Mouse (Mus musculus) G1E (cell line): Measurements from ENCODE around the gene Tbx21. TPM values are rescaled to one million over a fixed set of nuclear protein-coding genes. Genes with fewer than 3 reads are reported as not detected.

Source experiments
- ATAC-seq: 2 replicates; pipeline ENCODE4 v1.8.0; 2016; ENCODE audit warnings: mild to moderate bottlenecking; ENCODE audit not compliant: insufficient number of reproducible peaks, poor library complexity, low FRiP score, severe bottlenecking; ENCODE audit errors: extremely low read depth
- DNase-seq: peaks from one replicate; pipeline ENCODE4 v3.0.0; 2012; ENCODE audit warnings: low spot score
- H3K27me3 ChIP-seq: 2 replicates; pipeline ENCODE4 v1.6.1; 2012; ENCODE audit warnings: mild to moderate bottlenecking, low read length, inconsistent platforms; ENCODE audit not compliant: insufficient read depth
- H3K36me3 ChIP-seq: replicated peaks from 2 replicates; pipeline ENCODE3; 2012; ENCODE audit warnings: mild to moderate bottlenecking, inconsistent platforms
- H3K4me1 ChIP-seq: 2 replicates; pipeline ENCODE4 v1.6.1; 2012; ENCODE audit warnings: low read depth, low read length, inconsistent platforms, mixed read lengths; ENCODE audit not compliant: insufficient read depth
- H3K4me3 ChIP-seq: 2 replicates; pipeline ENCODE4 v1.5.1; 2012; ENCODE audit warnings: low read depth, mild to moderate bottlenecking, inconsistent platforms, low read length, moderate library complexity, mixed read lengths
- H3K9me3 ChIP-seq: replicated peaks from 2 replicates; pipeline ENCODE4 v1.6.1; 2012; ENCODE audit warnings: inconsistent platforms
- CTCF ChIP-seq: IDR thresholded peaks from 2 replicates; pipeline ENCODE4 v1.5.1; 2012; ENCODE audit warnings: low read depth, low read length, inconsistent platforms, mixed read lengths
- GATA1 ChIP-seq: IDR thresholded peaks from 2 replicates; pipeline ENCODE4 v1.6.1; 2012; ENCODE audit warnings: borderline replicate concordance, low read length, inconsistent platforms, mixed read lengths
- GATA2 ChIP-seq: IDR thresholded peaks from 2 replicates; pipeline ENCODE4 v1.6.1; 2012; ENCODE audit warnings: low read depth, low read length, inconsistent platforms, borderline replicate concordance
- POLR2AphosphoS5 ChIP-seq: IDR thresholded peaks from 2 replicates; pipeline ENCODE4 v1.6.1; 2012; ENCODE audit warnings: low read depth, low read length, inconsistent platforms; ENCODE audit not compliant: insufficient replicate concordance
- TAL1 ChIP-seq: conservative IDR thresholded peaks from 2 replicates; pipeline ENCODE4 v1.6.1; 2012; ENCODE audit warnings: low read depth, low read length, inconsistent platforms, mixed read lengths
- polyA plus RNA-seq: library from polyadenylated mRNA; stranded (reverse); fragments of >175 nt; gene quantifications from 2 replicates; pipeline ENCODE4 v1.2.3, GENCODE M21; 2012
- total RNA-seq, 2 experiments: library from RNA; stranded (forward) in 1 of 2; stranded (reverse) in 1 of 2; fragments of 200-1000 nt in 1 of 2; fragments of >200 nt in 1 of 2; fragmentation: Nextera tagmentation in 1 of 2; gene quantifications; 2 replicates each; pipeline ENCODE4 v1.2.3; 2014 to 2017

The Tbx21 gene
- total and polyA plus RNA-seq, 3 experiments: not detected

DNA sequence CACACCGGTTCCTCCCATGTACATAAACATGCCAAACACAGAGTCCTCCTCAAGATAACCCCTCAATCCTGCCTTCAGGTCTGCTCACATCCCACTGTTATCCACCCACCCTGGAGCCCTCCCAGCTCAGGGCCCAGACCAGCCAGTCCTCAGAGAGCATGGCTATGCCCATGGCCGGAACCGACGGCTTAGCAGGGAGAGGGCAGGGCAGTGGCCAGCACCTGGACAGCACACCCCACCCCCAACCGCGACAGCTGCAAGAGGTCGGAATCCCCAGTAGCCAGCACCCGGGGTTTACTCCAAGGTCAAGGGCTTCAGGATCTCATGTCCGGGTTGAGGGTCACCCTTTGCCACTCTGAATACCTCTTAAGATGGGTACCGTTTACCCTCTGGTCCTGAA lies 5.1 kb upstream of the Tbx21 start:
- no peak for DNase-seq
- no peak for TF ChIP-seq GATA2
- no peak for TF ChIP-seq GATA1
- TF ChIP-seq TAL1: no peak
- no peak for TF ChIP-seq CTCF
- no peak for TF ChIP-seq POLR2AphosphoS5
- no peak for ATAC-seq
- no peak overlapping the region for H3K4me3 ChIP-seq
- no peaks in the 10 kb centered on the region for H3K36me3 ChIP-seq
- peaks cover 7% of the 10 kb centered on the region; the same call in 1 of the 2 replicates for H3K4me1 ChIP-seq
- H3K9me3 ChIP-seq: no peaks in the 10 kb centered on the region
- peaks cover 80% of the 10 kb centered on the region for H3K27me3 ChIP-seq

DNA sequence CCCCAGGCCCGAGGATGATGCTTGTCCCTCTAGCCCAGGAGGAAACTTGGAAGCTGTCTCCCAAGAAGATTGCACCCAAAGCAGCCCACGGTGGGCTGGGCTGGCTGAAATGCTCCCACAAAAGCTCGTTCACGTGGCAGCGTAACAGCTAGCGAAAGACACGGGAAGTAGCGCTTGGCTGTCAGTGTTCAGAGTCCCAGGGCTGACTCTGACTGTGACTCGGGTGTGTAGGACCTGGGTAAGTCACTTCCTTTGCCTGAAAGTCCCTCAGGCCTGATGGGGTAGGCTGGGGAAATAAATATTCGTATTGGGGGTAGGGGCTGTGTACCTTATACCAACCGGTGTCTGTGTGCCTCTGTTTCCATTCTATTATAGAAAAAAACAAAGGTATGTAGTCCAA lies 666 bp upstream of the Tbx21 start:
- H3K36me3 ChIP-seq: no peaks in the 10 kb centered on the region
- ATAC-seq (no peak), DNase-seq (no peak)
- peaks cover 9% of the 10 kb centered on the region for H3K9me3 ChIP-seq
- TF ChIP-seq GATA2 (no peak), GATA1 (no peak)
- H3K27me3 ChIP-seq: peaks cover 85% of the 10 kb centered on the region
- no peaks in the 10 kb centered on the region for H3K4me1 ChIP-seq
- H3K4me3 ChIP-seq: no peak overlapping the region

DNA sequence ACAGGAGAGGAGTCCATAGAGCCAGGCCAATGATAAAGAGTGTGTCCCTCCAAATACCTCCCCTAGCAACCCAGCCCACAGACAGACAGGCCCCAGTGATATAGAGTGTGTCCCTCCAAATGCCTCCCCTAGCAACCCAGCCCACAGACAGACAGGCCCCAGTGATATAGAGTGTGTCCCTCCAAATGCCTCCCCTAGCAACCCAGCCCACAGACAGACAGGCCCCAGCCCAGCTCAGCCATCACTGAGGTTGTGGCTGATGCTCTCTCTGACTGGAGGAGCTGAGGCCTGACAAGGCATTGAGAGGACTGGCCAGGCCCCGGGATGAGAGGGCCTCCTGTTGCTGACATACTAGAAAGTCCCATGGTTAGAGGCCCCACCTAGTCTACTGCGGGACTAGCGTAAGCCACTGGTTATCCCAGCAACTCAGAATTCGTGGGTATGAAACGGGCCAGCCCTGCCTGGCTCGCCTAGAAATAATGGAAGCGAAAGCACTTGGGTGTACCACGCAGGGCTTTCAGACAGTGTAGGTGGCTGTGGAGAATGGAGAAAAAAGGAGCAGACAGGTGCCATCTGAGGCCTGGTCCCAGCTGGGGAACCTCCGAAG lies 2.5 kb downstream of the Tbx21 start:
- Histone ChIP-seq H3K27me3 (peaks cover 68% of the 10 kb centered on the region), H3K4me3 (no peak overlapping the region), H3K4me1 (no peaks in the 10 kb centered on the region), H3K9me3 (peaks cover 9% of the 10 kb centered on the region), H3K36me3 (no peaks in the 10 kb centered on the region)
- DNase-seq (no peak), ATAC-seq (no peak)
- TF ChIP-seq POLR2AphosphoS5 (no peak), GATA2 (no peak), TAL1 (no peak), CTCF (no peak), GATA1 (no peak)

DNA sequence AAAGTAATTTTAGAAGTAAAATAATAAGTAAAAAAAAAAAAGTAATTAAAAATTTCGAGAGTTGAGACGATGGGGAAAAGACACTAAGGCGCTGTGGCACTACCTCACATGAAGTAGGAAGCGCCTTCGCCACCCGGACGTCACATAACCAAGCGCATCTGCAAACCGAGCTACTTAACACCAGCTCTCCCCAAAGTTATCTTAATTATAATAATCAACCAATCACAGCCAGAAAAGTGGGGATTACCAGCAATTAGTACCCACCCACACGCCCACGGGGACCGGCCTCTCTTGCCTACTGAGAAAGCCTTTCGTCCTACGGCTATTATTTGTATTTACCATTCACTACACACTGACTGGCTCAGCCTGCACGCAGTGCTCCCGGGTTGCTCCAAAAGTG lies 6.2 kb downstream of the Tbx21 start:
- TF ChIP-seq GATA1 (no peak), TAL1 (no peak), CTCF (no peak), POLR2AphosphoS5 (no peak), GATA2 (no peak)
- ATAC-seq: no peak

DNA sequence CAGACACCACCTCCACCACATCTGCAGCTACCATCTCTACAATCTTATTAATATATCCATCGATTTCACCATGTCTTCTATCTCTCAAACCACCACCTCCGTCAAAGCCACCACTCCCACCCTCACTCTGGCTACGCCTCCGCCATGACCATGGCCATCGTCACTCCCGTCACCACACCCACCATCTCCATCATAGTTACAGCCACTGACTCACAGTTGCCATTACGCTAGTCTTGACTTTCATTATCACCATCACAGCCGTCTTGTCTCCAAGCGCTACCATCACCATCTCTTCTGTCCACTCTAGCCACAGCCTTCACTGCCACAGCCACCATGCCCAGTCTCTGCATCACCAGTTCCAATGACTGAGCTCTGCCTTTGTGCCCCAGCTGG lies 11.0 kb downstream of the Tbx21 start:
- TF ChIP-seq GATA2 (no peak), POLR2AphosphoS5 (no peak), TAL1 (no peak), GATA1 (no peak), CTCF (no peak)
- Histone ChIP-seq H3K9me3 (no peaks in the 10 kb centered on the region), H3K27me3 (peaks cover 64% of the 10 kb centered on the region), H3K36me3 (no peaks in the 10 kb centered on the region), H3K4me1 (peaks cover 36% of the 10 kb centered on the region), H3K4me3 (peak overlapping the region; percentile 60; the same call in 1 of the 2 replicates)
- DNase-seq (no peak), ATAC-seq (no peak)

More for the DNA sequence above, 6.2 kb downstream of the Tbx21 start:
- H3K36me3 ChIP-seq: no peaks in the 10 kb centered on the region
- H3K4me3 ChIP-seq: no peak overlapping the region
- DNase-seq: no peak
- peaks cover 70% of the 10 kb centered on the region for H3K27me3 ChIP-seq
- no peaks in the 10 kb centered on the region for H3K9me3 ChIP-seq
- H3K4me1 ChIP-seq: peaks cover 9% of the 10 kb centered on the region

DNA sequence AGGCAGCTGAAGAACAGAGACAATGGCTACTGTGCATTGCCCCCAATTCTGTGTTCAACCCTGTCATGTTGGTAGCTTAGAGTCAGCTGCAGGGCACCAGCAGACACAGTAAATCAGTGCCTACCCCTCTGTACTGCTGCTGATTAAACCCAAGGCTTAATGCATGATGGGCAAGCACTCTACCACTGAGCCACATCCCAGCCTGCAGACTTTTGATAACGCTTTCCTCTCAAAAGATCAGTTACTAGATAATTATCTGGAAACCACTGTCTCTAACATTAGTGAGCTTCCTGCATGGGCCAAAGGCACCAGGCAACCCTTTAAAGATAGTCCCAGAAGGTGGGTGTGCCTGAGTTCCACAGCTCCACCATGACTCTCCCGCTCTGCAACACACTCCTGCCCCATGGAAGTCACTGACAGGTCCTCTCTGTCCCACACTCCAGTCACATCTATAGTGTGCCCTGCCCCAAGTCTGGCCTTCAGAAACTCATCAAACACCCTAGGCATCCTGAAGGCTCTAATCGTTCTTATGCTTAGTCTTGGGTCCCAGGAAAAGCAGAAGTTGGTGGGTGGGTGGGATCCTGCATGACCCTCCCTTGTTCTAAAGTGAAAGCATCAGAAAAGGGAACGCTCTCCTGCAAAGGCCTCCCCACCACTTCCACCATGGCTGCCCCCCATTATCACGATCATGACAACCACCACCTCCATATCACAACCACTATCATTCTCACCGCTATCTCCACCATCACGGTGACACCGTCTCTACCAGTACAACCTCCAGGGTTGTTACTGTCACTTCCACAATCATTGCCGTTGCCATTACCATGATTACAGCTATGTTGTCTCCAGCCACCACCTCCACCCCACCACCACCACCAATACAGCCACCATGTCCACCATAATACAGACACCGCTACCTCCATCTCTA lies 11.7 kb downstream of the Tbx21 start:
- H3K4me1 ChIP-seq: peaks cover 36% of the 10 kb centered on the region
- H3K27me3 ChIP-seq: peaks cover 68% of the 10 kb centered on the region
- DNase-seq (peak; percentile 70), ATAC-seq (peak; percentile 90)
- TF ChIP-seq CTCF (no peak), TAL1 (peak; percentile 95)
- no peaks in the 10 kb centered on the region for H3K36me3 ChIP-seq
- H3K9me3 ChIP-seq: no peaks in the 10 kb centered on the region
- peak overlapping the region; percentile 60; the same call in 1 of the 2 replicates for H3K4me3 ChIP-seq
